Mouse (Mus musculus) bone marrow, adult 2 months (tissue): ENCODE results near the gene Snip1.

Experiments
- CTCF ChIP-seq: fragments of 200-500 bp; IDR thresholded peaks from 2 replicates; pipeline ENCODE4 v1.5.1; 2011; ENCODE audit warnings: low read length, control low read depth; ENCODE audit not compliant: control insufficient read depth, insufficient read depth
- POLR2A ChIP-seq: fragments of 200-500 bp; IDR thresholded peaks from 2 replicates; pipeline ENCODE4 v1.6.1; 2011; ENCODE audit warnings: low read depth, mild to moderate bottlenecking, control low read depth, low read length, borderline replicate concordance; ENCODE audit not compliant: control insufficient read depth

DNA sequence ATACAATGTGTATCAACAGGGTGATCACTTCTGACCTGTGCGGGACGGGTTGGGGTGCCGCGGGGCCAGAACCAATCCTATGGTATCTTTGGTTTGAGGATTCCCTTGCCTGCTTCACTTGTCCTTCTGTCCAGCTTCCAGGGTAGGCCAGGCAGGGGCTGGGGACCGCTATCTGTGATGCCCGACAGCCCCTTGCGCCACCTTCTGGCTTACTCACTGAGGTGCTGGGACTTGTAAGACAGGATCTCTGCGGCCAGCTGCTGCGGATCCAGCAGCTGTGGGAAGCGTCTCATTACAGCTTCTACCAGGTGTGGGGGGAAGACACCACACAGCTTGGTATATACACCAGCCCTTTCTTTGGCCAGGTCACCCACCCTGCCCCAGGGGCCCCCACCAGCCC, 52.6 kb downstream of the Snip1 start:
- no peak for TF ChIP-seq POLR2A
- peak; percentile 21; the same call in 1 of the 2 replicates for TF ChIP-seq CTCF
